Mouse (Mus musculus) stomach, embryonic 14.5 days (tissue): ENCODE results near the gene Gm20721. TPM values are rescaled to one million over a fixed set of nuclear protein-coding genes. Genes with fewer than 3 reads are reported as not detected.

Source experiments
- ATAC-seq: fragments of 200-750 bp; cut with Nextera tagmentation; 2 replicates; pipeline ENCODE4 v1.8.0; 2017; ENCODE audit warnings: low read depth, moderate TSS enrichment; ENCODE audit not compliant: insufficient number of reproducible peaks, insufficient read depth, low FRiP score
- H3K27ac ChIP-seq: fragments of 300-500 bp; sonication (generic); 2 replicates; pipeline ENCODE4 v1.5.1; 2014; ENCODE audit warnings: mild to moderate bottlenecking, low read length, moderate library complexity, mixed read lengths
- H3K27me3 ChIP-seq: fragments of 300-500 bp; sonication (generic); 2 replicates; pipeline ENCODE4 v1.6.1; 2014; ENCODE audit warnings: low read length, control low read depth, mixed read lengths; ENCODE audit not compliant: control insufficient read depth, insufficient read depth
- H3K36me3 ChIP-seq: fragments of 300-500 bp; sonication (generic); 2 replicates; pipeline ENCODE4 v1.6.1; 2014; ENCODE audit warnings: mild to moderate bottlenecking, control low read depth, low read length, moderate library complexity, mixed read lengths; ENCODE audit not compliant: control insufficient read depth, insufficient read depth
- H3K4me1 ChIP-seq: fragments of 300-500 bp; sonication (generic); 2 replicates; pipeline ENCODE4 v1.6.1; 2014; ENCODE audit warnings: low read length, control low read depth, mixed read lengths; ENCODE audit not compliant: control insufficient read depth, insufficient read depth
- H3K4me2 ChIP-seq: fragments of 300-500 bp; sonication (generic); replicated peaks from 2 replicates; pipeline ENCODE4 v1.6.1; 2014; ENCODE audit warnings: low read depth, low read length, control low read depth
- H3K4me3 ChIP-seq: fragments of 300-500 bp; sonication (generic); 2 replicates; pipeline ENCODE4 v1.5.1; 2014; ENCODE audit warnings: low read depth, low read length, control low read depth
- H3K9ac ChIP-seq: fragments of 300-500 bp; sonication (generic); replicated peaks from 2 replicates; pipeline ENCODE4 v1.6.1; 2014; ENCODE audit warnings: low read depth, mild to moderate bottlenecking, control low read depth, low read length, moderate library complexity, mixed read lengths
- H3K9me3 ChIP-seq: fragments of 300-500 bp; sonication (generic); 2 replicates; pipeline ENCODE4 v1.6.1; 2016; ENCODE audit warnings: low read depth, low read length, control low read depth; ENCODE audit not compliant: control insufficient read depth
- WGBS: fragments of 180-500 bp; shearing (Covaris S2); extraction: QIAGEN DNeasy Blood & Tissue Kit; methylation state at CpG from one replicate; pipeline ENCODE4 v1.1.7; 2014; 5-methylcytosine and 5-hydroxymethylcytosine counted together
- polyA plus RNA-seq: library from polyadenylated mRNA; unstranded; fragments of >200 nt; fragmentation: Nextera tagmentation; extraction: Ambion mirVana; gene quantifications from 2 replicates; pipeline ENCODE4 v1.2.1, GENCODE M21; 2014

The Gm20721 gene
- polyA plus RNA-seq, 1 experiment from 2014 or later: 6.9 TPM

- WGBS: 58% methylated on average over 33 of the region's 33 CpGs
- H3K27ac ChIP-seq: no peak overlapping the region
- ATAC-seq: no peak
- peaks cover 16% of the 10 kb centered on the region; the same call in 1 of the 2 replicates for H3K27me3 ChIP-seq
- peaks cover 55% of the 10 kb centered on the region for H3K9me3 ChIP-seq
- H3K9ac ChIP-seq: no peak overlapping the region
- peak overlapping the region; percentile 28; the same call in 1 of the 2 replicates for H3K4me3 ChIP-seq
- no peaks in the 10 kb centered on the region for H3K36me3 ChIP-seq
- H3K4me1 ChIP-seq: no peaks in the 10 kb centered on the region
- peak overlapping the region; percentile 42 for H3K4me2 ChIP-seq
Measured at GRCm38 (mm10) chr2:174298471-174298870, 48.0 kb downstream of the Gm20721 start.

- ATAC-seq: no peak
- Histone ChIP-seq H3K4me3 (0 out of 2 replicates have a peak overlapping the region, but pooled peaks have one; percentile 28), H3K36me3 (no peaks in the 10 kb centered on the region), H3K27ac (no peak overlapping the region), H3K4me2 (peak overlapping the region; percentile 42; the same call in 1 of the 2 replicates), H3K9me3 (peaks cover 55% of the 10 kb centered on the region), H3K9ac (no peak overlapping the region), H3K27me3 (peaks cover 16% of the 10 kb centered on the region; the same call in 1 of the 2 replicates), H3K4me1 (0 out of 2 replicates have a peak, but pooled peaks cover 3% of the 10 kb centered on the region)
- 68% methylated on average over 19 of the region's 19 CpGs for WGBS
Measured at GRCm38 (mm10) chr2:174297851-174298250, 48.7 kb downstream of the Gm20721 start.

- H3K27me3 ChIP-seq: peaks cover 16% of the 10 kb centered on the region; the same call in 1 of the 2 replicates
- H3K4me1 ChIP-seq: 0 out of 2 replicates have a peak, but pooled peaks cover 7% of the 10 kb centered on the region
- H3K9me3 ChIP-seq: peaks cover 55% of the 10 kb centered on the region
- WGBS: 43% methylated on average over 29 of the region's 29 CpGs
- no peak overlapping the region for H3K27ac ChIP-seq
- H3K4me2 ChIP-seq: peak overlapping the region; percentile 11; the same call in 1 of the 2 replicates
- H3K4me3 ChIP-seq: peak overlapping the region; percentile 2; the same call in 1 of the 2 replicates
- no peak overlapping the region for H3K9ac ChIP-seq
- no peak for ATAC-seq
- no peaks in the 10 kb centered on the region for H3K36me3 ChIP-seq
Measured at GRCm38 (mm10) chr2:174297086-174297571, 49.4 kb downstream of the Gm20721 start.

- H3K27ac ChIP-seq: no peak overlapping the region
- peak overlapping the region; percentile 59 for H3K4me2 ChIP-seq
- H3K27me3 ChIP-seq: peaks cover 16% of the 10 kb centered on the region; the same call in 1 of the 2 replicates
- peaks cover 55% of the 10 kb centered on the region for H3K9me3 ChIP-seq
- H3K4me1 ChIP-seq: 0 out of 2 replicates have a peak, but pooled peaks cover 7% of the 10 kb centered on the region
- peak overlapping the region; percentile 51 for H3K4me3 ChIP-seq
- 47% methylated on average over 29 of the region's 29 CpGs for WGBS
- no peak overlapping the region for H3K9ac ChIP-seq
- ATAC-seq: no peak
- peaks cover 2% of the 10 kb centered on the region; the same call in 1 of the 2 replicates for H3K36me3 ChIP-seq
Measured at GRCm38 (mm10) chr2:174295900-174296465, 50.5 kb downstream of the Gm20721 start.

GRCm38 (mm10) chr2:174295175-174295899 is 51.2 kb downstream of the Gm20721 start:
- peak overlapping the region; percentile 55 for H3K9ac ChIP-seq
- ATAC-seq: peak; percentile 89
- peak overlapping the region; percentile 59 for H3K4me2 ChIP-seq
- H3K27ac ChIP-seq: peak overlapping the region; percentile 74
- H3K9me3 ChIP-seq: peaks cover 51% of the 10 kb centered on the region
- H3K27me3 ChIP-seq: peaks cover 15% of the 10 kb centered on the region; the same call in 1 of the 2 replicates
- WGBS: 49% methylated on average over 36 of the region's 36 CpGs
- peak overlapping the region; percentile 51 for H3K4me3 ChIP-seq
- 0 out of 2 replicates have a peak, but pooled peaks cover 7% of the 10 kb centered on the region for H3K4me1 ChIP-seq
- H3K36me3 ChIP-seq: peaks cover 5% of the 10 kb centered on the region; the same call in 1 of the 2 replicates

- WGBS: 53% methylated on average over 8 of the region's 8 CpGs
- peaks cover 42% of the 10 kb centered on the region for H3K9me3 ChIP-seq
- H3K27me3 ChIP-seq: peaks cover 9% of the 10 kb centered on the region; the same call in 1 of the 2 replicates
- peak overlapping the region; percentile 74 for H3K27ac ChIP-seq
- peak overlapping the region; percentile 47 for H3K4me2 ChIP-seq
- peak overlapping the region; percentile 55 for H3K9ac ChIP-seq
- H3K4me1 ChIP-seq: 0 out of 2 replicates have a peak, but pooled peaks cover 7% of the 10 kb centered on the region
- ATAC-seq: no peak
- H3K4me3 ChIP-seq: peak overlapping the region; percentile 51
- H3K36me3 ChIP-seq: peaks cover 5% of the 10 kb centered on the region; the same call in 1 of the 2 replicates
Measured at GRCm38 (mm10) chr2:174294457-174294856, 52.1 kb downstream of the Gm20721 start.

GRCm38 (mm10) chr2:174291662-174292030 is 54.9 kb downstream of the Gm20721 start:
- Histone ChIP-seq H3K9ac (no peak overlapping the region), H3K27ac (no peak overlapping the region), H3K27me3 (peaks cover 5% of the 10 kb centered on the region), H3K36me3 (peaks cover 9% of the 10 kb centered on the region; the same call in 1 of the 2 replicates), H3K4me2 (peak overlapping the region; percentile 42; the same call in 1 of the 2 replicates), H3K4me1 (0 out of 2 replicates have a peak, but pooled peaks cover 7% of the 10 kb centered on the region), H3K9me3 (peaks cover 28% of the 10 kb centered on the region; the same call in 1 of the 2 replicates), H3K4me3 (peak overlapping the region; percentile 18; the same call in 1 of the 2 replicates)
- WGBS: 55% methylated on average over 2 of the region's 2 CpGs
- ATAC-seq: no peak
